Mouse (Mus musculus) liver (tissue): Measurements from ENCODE around the gene Ngp.
"Not testable (repeated sequence)": the region's sequence is repeated elsewhere in the genome, so short reads cannot be mapped to it uniquely, and the experiment has no call there.

Experiments
- DNase-seq: peaks from one replicate; pipeline ENCODE4 v3.0.0-alpha.2; 2020; ENCODE audit warnings: mixed read lengths

The Ngp gene

GRCm38 (mm10) chr9:110419511-110420112 is at the start of gene Ngp:
Gene Ngp (plus strand): TSS chr9:110419747.
- no peak for DNase-seq

GRCm38 (mm10) chr9:110369860-110370259 is 49.7 kb upstream of the Ngp start:
- DNase-seq = no peak

- no peak for DNase-seq
These were observed 45.7 kb upstream of the Ngp start for GRCm38 (mm10) chr9:110373871-110374270.

- no peak for DNase-seq
These were observed 43.9 kb upstream of the Ngp start for GRCm38 (mm10) chr9:110375668-110376067.

GRCm38 (mm10) chr9:110377655-110378054 is 41.9 kb upstream of the Ngp start:
- not testable (repeated sequence) for DNase-seq

- DNase-seq = no peak
These were observed 40.2 kb upstream of the Ngp start for GRCm38 (mm10) chr9:110379361-110379760.

GRCm38 (mm10) chr9:110380662-110381061 is 38.9 kb upstream of the Ngp start:
- DNase-seq = peak; percentile 26

- DNase-seq = no peak
These were observed 38.3 kb upstream of the Ngp start for GRCm38 (mm10) chr9:110381292-110381691.

GRCm38 (mm10) chr9:110384369-110384929 is 35.1 kb upstream of the Ngp start:
- no peak for DNase-seq

GRCm38 (mm10) chr9:110388011-110388410 is 31.5 kb upstream of the Ngp start:
- DNase-seq = no peak

GRCm38 (mm10) chr9:110390843-110391242 is 28.7 kb upstream of the Ngp start:
- DNase-seq = no peak

- no peak for DNase-seq
These were observed 26.3 kb upstream of the Ngp start for GRCm38 (mm10) chr9:110393295-110393694.

- DNase-seq = no peak
These were observed 18.9 kb upstream of the Ngp start for GRCm38 (mm10) chr9:110400650-110401049.

- DNase-seq = no peak
These were observed 16.8 kb upstream of the Ngp start for GRCm38 (mm10) chr9:110402731-110403130.

GRCm38 (mm10) chr9:110403240-110403639 is 16.3 kb upstream of the Ngp start:
- not testable (repeated sequence) for DNase-seq

GRCm38 (mm10) chr9:110407311-110408098 is 12.0 kb upstream of the Ngp start:
- DNase-seq = no peak

- DNase-seq = peak; percentile 97
These were observed 11.3 kb upstream of the Ngp start, which contains the start of gene Ptpn23 for GRCm38 (mm10) chr9:110408099-110408773. Gene Ptpn23 (minus strand): TSS chr9:110408213.

- peak; percentile 82 for DNase-seq
These were observed 8.3 kb upstream of the Ngp start for GRCm38 (mm10) chr9:110410908-110411887.

- no peak for DNase-seq
These were observed 6.6 kb upstream of the Ngp start for GRCm38 (mm10) chr9:110412926-110413325.

GRCm38 (mm10) chr9:110413785-110414184 is 5.8 kb upstream of the Ngp start:
- DNase-seq = peak; percentile 39

- no peak for DNase-seq
These were observed 11.7 kb downstream of the Ngp start for GRCm38 (mm10) chr9:110431241-110431640.

GRCm38 (mm10) chr9:110433045-110433444 is 13.5 kb downstream of the Ngp start:
- no peak for DNase-seq
